Mouse (Mus musculus) kidney, embryonic 15.5 days (tissue): Measurements from ENCODE around the gene Lrrc1. TPM values are rescaled to one million over a fixed set of nuclear protein-coding genes. Genes with fewer than 3 reads are reported as not detected.

ENCODE experiments used
- ATAC-seq: fragments of 200-750 bp; cut with Nextera tagmentation; replicated peaks from 2 replicates; pipeline ENCODE4 v1.8.0; 2017; ENCODE audit warnings: moderate TSS enrichment; ENCODE audit not compliant: low FRiP score
- H3K27ac ChIP-seq: fragments of 300-500 bp; sonication (generic); 2 replicates; pipeline ENCODE4 v1.5.1; 2015; ENCODE audit warnings: mild to moderate bottlenecking, inconsistent platforms
- H3K27me3 ChIP-seq: fragments of 300-500 bp; sonication (generic); 2 replicates; pipeline ENCODE4 v1.6.1; 2015; ENCODE audit warnings: inconsistent platforms
- H3K36me3 ChIP-seq: fragments of 300-500 bp; sonication (generic); 2 replicates; pipeline ENCODE4 v1.6.1; 2015; ENCODE audit warnings: inconsistent platforms
- H3K4me1 ChIP-seq: fragments of 300-500 bp; sonication (generic); 2 replicates; pipeline ENCODE4 v1.6.1; 2015; ENCODE audit warnings: inconsistent platforms
- H3K4me2 ChIP-seq: fragments of 300-500 bp; sonication (generic); 2 replicates; pipeline ENCODE4 v1.6.1; 2015; ENCODE audit warnings: moderate library complexity, mild to moderate bottlenecking, inconsistent platforms
- H3K4me3 ChIP-seq: fragments of 300-500 bp; sonication (generic); replicated peaks from 2 replicates; pipeline ENCODE4 v1.5.1; 2015; ENCODE audit warnings: mild to moderate bottlenecking, inconsistent platforms
- H3K9ac ChIP-seq: fragments of 300-500 bp; sonication (generic); 2 replicates; pipeline ENCODE4 v1.6.1; 2015; ENCODE audit warnings: mild to moderate bottlenecking, inconsistent platforms
- H3K9me3 ChIP-seq: fragments of 300-500 bp; sonication (generic); replicated peaks from 2 replicates; pipeline ENCODE4 v1.6.1; 2016; ENCODE audit warnings: inconsistent platforms
- WGBS: fragments of 180-500 bp; shearing (Covaris S2); methylation state at CpG from one replicate; pipeline ENCODE4 v1.1.7; 2015; ENCODE audit warnings: mixed read lengths; 5-methylcytosine and 5-hydroxymethylcytosine counted together
- microRNA-seq: library from miRNA; unstranded; fragments of <30 nt; microRNA quantifications from one replicate; pipeline ENCODE4, GENCODE M21; 2016
- polyA plus RNA-seq: library from polyadenylated mRNA; unstranded; fragments of >200 nt; fragmentation: Nextera tagmentation; extraction: Ambion mirVana; gene quantifications from 2 replicates; pipeline ENCODE4 v1.2.1, GENCODE M21; 2015

Lrrc1 gene
- polyA plus RNA-seq, 1 experiment from 2014 or later: 18.8 TPM

- H3K9me3 ChIP-seq: no peaks in the 10 kb centered on the region
- no peak overlapping the region for H3K27ac ChIP-seq
- ATAC-seq: no peak
- no peaks in the 10 kb centered on the region for H3K36me3 ChIP-seq
- H3K27me3 ChIP-seq: no peaks in the 10 kb centered on the region
- 0 out of 2 replicates have a peak, but pooled peaks cover 5% of the 10 kb centered on the region for H3K4me1 ChIP-seq
- WGBS: 87% methylated on average over 12 of the region's 12 CpGs
- H3K4me2 ChIP-seq: no peak overlapping the region
- H3K9ac ChIP-seq: no peak overlapping the region
- H3K4me3 ChIP-seq: no peak overlapping the region
Measured at GRCm38 (mm10) chr9:77385611-77386010, 159.1 kb downstream of the Lrrc1 start.

- no peaks in the 10 kb centered on the region for H3K9me3 ChIP-seq
Measured at GRCm38 (mm10) chr9:77384651-77385050, 160.0 kb downstream of the Lrrc1 start.

GRCm38 (mm10) chr9:77383951-77384350 lies 160.7 kb downstream of the Lrrc1 start:
- H3K27me3 ChIP-seq: no peaks in the 10 kb centered on the region
- no peak overlapping the region for H3K4me3 ChIP-seq
- H3K36me3 ChIP-seq: no peaks in the 10 kb centered on the region
- H3K9me3 ChIP-seq: no peaks in the 10 kb centered on the region
- 53% methylated on average over 4 of the region's 4 CpGs for WGBS
- H3K27ac ChIP-seq: no peak overlapping the region
- H3K9ac ChIP-seq: no peak overlapping the region
- H3K4me2 ChIP-seq: no peak overlapping the region
- 0 out of 2 replicates have a peak, but pooled peaks cover 5% of the 10 kb centered on the region for H3K4me1 ChIP-seq
- ATAC-seq: no peak

More at GRCm38 (mm10) chr9:77384651-77385050, 160.0 kb downstream of the Lrrc1 start:
- no peak overlapping the region for H3K27ac ChIP-seq
- WGBS: 80% methylated on average over 9 of the region's 9 CpGs
- no peak overlapping the region for H3K4me3 ChIP-seq
- no peak for ATAC-seq
- H3K4me2 ChIP-seq: no peak overlapping the region
- H3K36me3 ChIP-seq: no peaks in the 10 kb centered on the region
- no peaks in the 10 kb centered on the region for H3K27me3 ChIP-seq
- 0 out of 2 replicates have a peak, but pooled peaks cover 5% of the 10 kb centered on the region for H3K4me1 ChIP-seq
- H3K9ac ChIP-seq: no peak overlapping the region

- WGBS: 40% methylated on average over 3 of the region's 3 CpGs
- 0 out of 2 replicates have a peak, but pooled peaks have one; percentile 17 for ATAC-seq
Measured at GRCm38 (mm10) chr9:77382514-77382913, 162.2 kb downstream of the Lrrc1 start.

GRCm38 (mm10) chr9:77381565-77381964 lies 163.1 kb downstream of the Lrrc1 start:
- no peak for ATAC-seq
- Histone ChIP-seq H3K4me1 (0 out of 2 replicates have a peak, but pooled peaks cover 2% of the 10 kb centered on the region), H3K27me3 (no peaks in the 10 kb centered on the region), H3K36me3 (no peaks in the 10 kb centered on the region), H3K4me3 (no peak overlapping the region), H3K9me3 (no peaks in the 10 kb centered on the region), H3K9ac (no peak overlapping the region), H3K4me2 (no peak overlapping the region), H3K27ac (no peak overlapping the region)
- WGBS: 15% methylated on average over 5 of the region's 5 CpGs

More at GRCm38 (mm10) chr9:77382514-77382913, 162.2 kb downstream of the Lrrc1 start:
- Histone ChIP-seq H3K4me1 (0 out of 2 replicates have a peak, but pooled peaks cover 5% of the 10 kb centered on the region), H3K4me2 (no peak overlapping the region), H3K36me3 (no peaks in the 10 kb centered on the region), H3K9me3 (no peaks in the 10 kb centered on the region), H3K27ac (no peak overlapping the region), H3K4me3 (no peak overlapping the region), H3K27me3 (no peaks in the 10 kb centered on the region), H3K9ac (no peak overlapping the region)

Small RNA genes within 50 kb of the gene (microRNA-seq; reads per million reads assigned to microRNA genes)
- not detected for gene Gm25250

Other genes with a start within 250 kb of the Lrrc1 start
- gene Mlip, start 191.9 kb downstream of the Lrrc1 start, polyA plus RNA-seq: 0.31 and 1.1 TPM in 2 replicates
- gene Klhl31, start 91.6 kb upstream of the Lrrc1 start, polyA plus RNA-seq: 1.3 and 2.7 TPM in 2 replicates
- gene Gclc, start 209.7 kb upstream of the Lrrc1 start, polyA plus RNA-seq: 24.0 and 24.2 TPM in 2 replicates